Mouse (Mus musculus) heart, embryonic 12.5 days (tissue): ENCODE data around the gene Rad23a. TPM values are rescaled to one million over a fixed set of nuclear protein-coding genes. Genes with fewer than 3 reads are reported as not detected.

Experiments used
- ATAC-seq: fragments of 200-750 bp; cut with Nextera tagmentation; 2 replicates; pipeline ENCODE4 v1.8.0; 2017; ENCODE audit warnings: moderate TSS enrichment, moderate library complexity; ENCODE audit not compliant: insufficient number of reproducible peaks, low FRiP score
- H3K27ac ChIP-seq: fragments of 300-500 bp; sonication (generic); 2 replicates; pipeline ENCODE4 v1.5.1; 2016; ENCODE audit warnings: mild to moderate bottlenecking, moderate library complexity; ENCODE audit not compliant: poor library complexity, severe bottlenecking
- H3K27me3 ChIP-seq: fragments of 300-500 bp; sonication (generic); replicated peaks from 2 replicates; pipeline ENCODE4 v1.6.1; 2016; ENCODE audit warnings: mild to moderate bottlenecking, moderate library complexity
- H3K36me3 ChIP-seq: fragments of 300-500 bp; sonication (generic); 2 replicates; pipeline ENCODE4 v1.6.1; 2016; ENCODE audit warnings: mild to moderate bottlenecking, moderate library complexity
- H3K4me1 ChIP-seq: fragments of 300-500 bp; sonication (generic); replicated peaks from 2 replicates; pipeline ENCODE4 v1.6.1; 2016; ENCODE audit warnings: mild to moderate bottlenecking
- H3K4me2 ChIP-seq: fragments of 300-500 bp; sonication (generic); 2 replicates; pipeline ENCODE4 v1.6.1; 2016; ENCODE audit warnings: mild to moderate bottlenecking, moderate library complexity
- H3K4me3 ChIP-seq: fragments of 300-500 bp; sonication (generic); 2 replicates; pipeline ENCODE4 v1.5.1; 2016; ENCODE audit warnings: mild to moderate bottlenecking
- H3K9ac ChIP-seq: fragments of 300-500 bp; sonication (generic); 2 replicates; pipeline ENCODE4 v1.6.1; 2016; ENCODE audit warnings: mild to moderate bottlenecking, moderate library complexity
- H3K9me3 ChIP-seq: fragments of 300-500 bp; sonication (generic); replicated peaks from 2 replicates; pipeline ENCODE4 v1.6.1; 2016; ENCODE audit warnings: mild to moderate bottlenecking, moderate library complexity
- WGBS: fragments of 180-500 bp; shearing (Covaris S2); methylation state at CpG from one replicate; pipeline ENCODE4 v1.1.7; 2016; 5-methylcytosine and 5-hydroxymethylcytosine counted together
- polyA plus RNA-seq: library from polyadenylated mRNA; unstranded; fragments of >200 nt; fragmentation: Nextera tagmentation; extraction: Ambion mirVana; gene quantifications from 2 replicates; pipeline ENCODE4 v1.2.1, GENCODE M21; 2016

Gene Rad23a
- polyA plus RNA-seq, 1 experiment from 2014 or later: 131 TPM

GRCm38 (mm10) chr8:84793791-84794485 lies 46.5 kb downstream of the Rad23a start:
- H3K4me1 ChIP-seq: peaks cover 39% of the 10 kb centered on the region
- WGBS: 62% methylated on average over 13 of the region's 13 CpGs
- H3K27ac ChIP-seq: 0 out of 2 replicates have a peak overlapping the region, but pooled peaks have one; percentile 15
- H3K4me2 ChIP-seq: no peak overlapping the region
- peaks cover 4% of the 10 kb centered on the region; the same call in 1 of the 2 replicates for H3K36me3 ChIP-seq
- H3K9ac ChIP-seq: no peak overlapping the region
- H3K9me3 ChIP-seq: no peaks in the 10 kb centered on the region
- no peak for ATAC-seq
- peaks cover 96% of the 10 kb centered on the region for H3K27me3 ChIP-seq
- H3K4me3 ChIP-seq: no peak overlapping the region

DNA sequence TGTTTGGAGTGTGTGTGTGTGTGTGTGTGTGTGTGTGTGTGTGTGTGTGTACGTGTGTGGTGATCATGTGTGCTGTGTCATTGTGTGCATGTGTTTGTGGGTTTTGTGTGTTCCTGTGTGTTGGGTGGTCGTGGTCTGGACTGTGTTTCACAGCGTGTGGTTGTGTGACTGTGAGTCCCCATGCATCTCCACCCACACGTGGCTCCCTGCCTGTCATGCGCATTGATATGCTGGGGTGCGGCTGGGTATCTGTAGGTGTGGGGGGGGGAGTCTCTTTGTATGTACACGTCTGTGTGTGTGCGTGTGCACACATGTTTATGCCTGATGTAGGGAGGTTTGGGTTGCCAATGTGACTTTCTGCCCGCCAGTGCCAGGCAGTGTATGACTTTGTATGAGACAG lies 47.3 kb downstream of the Rad23a start:
- Histone ChIP-seq H3K4me1 (peaks cover 34% of the 10 kb centered on the region), H3K36me3 (peaks cover 4% of the 10 kb centered on the region; the same call in 1 of the 2 replicates), H3K9ac (no peak overlapping the region), H3K4me3 (no peak overlapping the region), H3K27ac (no peak overlapping the region), H3K4me2 (no peak overlapping the region), H3K9me3 (no peaks in the 10 kb centered on the region), H3K27me3 (peaks cover 96% of the 10 kb centered on the region)
- ATAC-seq: no peak
- WGBS: 76% methylated on average over 9 of the region's 9 CpGs

- Histone ChIP-seq H3K36me3 (peaks cover 4% of the 10 kb centered on the region; the same call in 1 of the 2 replicates), H3K27ac (no peak overlapping the region), H3K4me3 (no peak overlapping the region), H3K9me3 (no peaks in the 10 kb centered on the region), H3K27me3 (peaks cover 96% of the 10 kb centered on the region), H3K4me2 (no peak overlapping the region), H3K4me1 (peaks cover 35% of the 10 kb centered on the region), H3K9ac (no peak overlapping the region)
- ATAC-seq: no peak
- 68% methylated on average over 12 of the region's 12 CpGs for WGBS
Observed at GRCm38 (mm10) chr8:84792429-84792947, 48.0 kb downstream of the Rad23a start.

DNA sequence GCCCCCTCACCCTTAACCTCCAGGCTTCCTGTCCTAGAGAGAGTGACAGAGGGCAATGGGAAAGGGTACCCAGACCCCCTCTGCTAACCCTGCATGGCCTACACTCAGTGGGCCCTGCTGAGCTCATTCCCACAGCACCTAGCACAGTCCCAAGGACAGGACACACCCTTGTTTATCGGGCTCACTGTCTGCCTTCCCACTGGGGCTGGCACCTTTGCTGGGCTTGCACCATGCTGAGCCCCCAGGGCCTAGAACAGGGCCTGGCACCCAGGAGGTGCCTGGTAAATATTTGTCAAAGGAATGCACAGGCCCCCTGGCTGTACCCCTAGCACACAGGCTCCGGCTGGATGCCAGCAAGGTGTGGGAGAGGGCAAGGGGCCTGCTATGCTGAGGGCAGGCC lies 49.9 kb downstream of the Rad23a start:
- Histone ChIP-seq H3K9me3 (no peaks in the 10 kb centered on the region), H3K27ac (no peak overlapping the region), H3K4me3 (no peak overlapping the region), H3K9ac (no peak overlapping the region), H3K4me1 (peaks cover 50% of the 10 kb centered on the region), H3K4me2 (no peak overlapping the region), H3K27me3 (peaks cover 96% of the 10 kb centered on the region), H3K36me3 (no peaks in the 10 kb centered on the region)
- no peak for ATAC-seq
- 64% methylated on average over 2 of the region's 2 CpGs for WGBS

- no peak overlapping the region for H3K9ac ChIP-seq
- no peak for ATAC-seq
- 67% methylated on average over 9 of the region's 9 CpGs for WGBS
- no peak overlapping the region for H3K4me2 ChIP-seq
- H3K4me3 ChIP-seq: no peak overlapping the region
- H3K27ac ChIP-seq: no peak overlapping the region
- peaks cover 55% of the 10 kb centered on the region for H3K4me1 ChIP-seq
- peaks cover 97% of the 10 kb centered on the region for H3K27me3 ChIP-seq
- no peaks in the 10 kb centered on the region for H3K36me3 ChIP-seq
- no peaks in the 10 kb centered on the region for H3K9me3 ChIP-seq
Observed at GRCm38 (mm10) chr8:84789855-84790486, 50.5 kb downstream of the Rad23a start.

DNA sequence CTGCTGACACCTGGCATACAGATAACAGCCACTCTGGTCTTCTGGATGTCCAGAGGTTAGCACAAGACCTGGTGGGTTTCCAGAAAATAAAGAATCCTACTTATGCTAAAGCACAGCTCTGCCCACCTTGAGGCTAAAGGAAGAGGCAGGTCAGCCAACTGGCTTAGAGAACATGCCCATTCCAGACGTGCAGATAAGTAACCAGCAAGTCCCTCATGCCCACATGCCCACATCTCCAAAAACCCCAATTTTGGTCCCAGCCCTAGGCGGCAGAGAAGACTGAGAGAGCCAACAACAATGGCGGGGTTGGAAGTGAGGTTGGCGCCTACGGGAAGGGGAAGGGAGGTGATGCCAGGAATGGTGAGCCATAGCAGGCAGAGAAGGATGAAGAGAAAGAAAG lies 51.1 kb downstream of the Rad23a start:
- Histone ChIP-seq H3K27ac (no peak overlapping the region), H3K4me1 (peaks cover 55% of the 10 kb centered on the region), H3K4me2 (no peak overlapping the region), H3K9me3 (no peaks in the 10 kb centered on the region), H3K9ac (no peak overlapping the region), H3K36me3 (no peaks in the 10 kb centered on the region), H3K4me3 (no peak overlapping the region), H3K27me3 (peaks cover 97% of the 10 kb centered on the region)
- ATAC-seq: no peak
- WGBS: 56% methylated on average over 5 of the region's 5 CpGs

- H3K27me3 ChIP-seq: peaks cover 97% of the 10 kb centered on the region
- no peaks in the 10 kb centered on the region for H3K36me3 ChIP-seq
- 28% methylated on average over 11 of the region's 11 CpGs for WGBS
- H3K4me3 ChIP-seq: no peak overlapping the region
- H3K4me1 ChIP-seq: peaks cover 56% of the 10 kb centered on the region
- no peaks in the 10 kb centered on the region for H3K9me3 ChIP-seq
- no peak overlapping the region for H3K4me2 ChIP-seq
- H3K9ac ChIP-seq: no peak overlapping the region
- ATAC-seq: no peak
- no peak overlapping the region for H3K27ac ChIP-seq
Observed at GRCm38 (mm10) chr8:84788896-84789295, 51.6 kb downstream of the Rad23a start.

DNA sequence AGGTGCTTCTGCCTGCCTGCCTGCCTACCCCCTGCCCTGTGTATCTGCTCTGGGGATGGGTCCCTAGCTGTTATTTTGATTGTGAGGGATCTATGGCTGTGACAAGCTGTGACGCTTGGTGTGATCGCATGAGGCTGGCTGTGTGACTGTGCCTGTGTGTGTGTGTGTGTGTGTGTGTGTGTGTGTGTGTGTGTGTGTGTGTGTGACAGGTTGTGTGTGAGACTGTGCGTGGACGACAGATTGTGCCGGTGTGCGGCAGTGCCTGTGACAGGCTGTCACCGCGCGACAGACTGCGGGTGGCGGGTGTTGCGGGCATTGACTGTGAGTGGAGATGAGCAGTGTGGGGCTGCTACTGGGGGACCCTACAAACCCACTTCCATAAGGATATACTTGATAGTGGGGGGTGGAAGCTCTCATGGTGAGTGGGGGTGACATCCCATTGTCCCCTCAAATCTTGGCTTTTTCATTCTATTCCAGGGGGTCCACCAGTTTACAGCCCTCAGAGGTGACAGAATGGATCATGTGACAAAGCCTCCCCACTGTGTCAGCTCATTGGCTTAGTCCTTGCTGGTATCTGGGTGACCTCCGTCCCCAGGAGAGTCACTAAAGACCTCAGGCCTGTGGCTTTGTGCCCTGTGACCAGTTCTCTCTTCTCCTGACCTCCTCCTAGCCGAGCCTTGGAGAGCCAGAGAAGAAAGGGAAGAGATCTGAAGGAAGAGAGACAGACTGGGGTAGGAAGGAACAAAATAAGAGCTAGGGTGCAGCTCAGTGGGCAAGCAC lies 52.8 kb downstream of the Rad23a start:
- H3K4me2 ChIP-seq: no peak overlapping the region

GRCm38 (mm10) chr8:84786801-84787467 lies 53.5 kb downstream of the Rad23a start:
- ATAC-seq: no peak
- peak overlapping the region; percentile 45 for H3K4me2 ChIP-seq
- H3K27ac ChIP-seq: no peak overlapping the region
- H3K4me1 ChIP-seq: peaks cover 52% of the 10 kb centered on the region
- WGBS: 9% methylated on average over 11 of the region's 11 CpGs
- H3K9ac ChIP-seq: no peak overlapping the region
- H3K4me3 ChIP-seq: peak overlapping the region; percentile 14; the same call in 1 of the 2 replicates
- H3K36me3 ChIP-seq: no peaks in the 10 kb centered on the region
- no peaks in the 10 kb centered on the region for H3K9me3 ChIP-seq
- H3K27me3 ChIP-seq: peaks cover 97% of the 10 kb centered on the region

More for the DNA sequence above, 52.8 kb downstream of the Rad23a start:
- no peak overlapping the region for H3K4me3 ChIP-seq
- H3K4me1 ChIP-seq: peaks cover 52% of the 10 kb centered on the region
- H3K36me3 ChIP-seq: no peaks in the 10 kb centered on the region
- peaks cover 96% of the 10 kb centered on the region for H3K27me3 ChIP-seq
- no peak for ATAC-seq
- no peak overlapping the region for H3K27ac ChIP-seq
- WGBS: 21% methylated on average over 12 of the region's 14 CpGs
- no peaks in the 10 kb centered on the region for H3K9me3 ChIP-seq
- no peak overlapping the region for H3K9ac ChIP-seq

GRCm38 (mm10) chr8:84785756-84786677 lies 54.4 kb downstream of the Rad23a start:
- peak; percentile 54 for ATAC-seq

More at GRCm38 (mm10) chr8:84785756-84786677, 54.4 kb downstream of the Rad23a start:
- Histone ChIP-seq H3K4me2 (peak overlapping the region; percentile 45), H3K27ac (no peak overlapping the region), H3K4me1 (peaks cover 57% of the 10 kb centered on the region), H3K36me3 (no peaks in the 10 kb centered on the region), H3K9ac (0 out of 2 replicates have a peak overlapping the region, but pooled peaks have one; percentile 23), H3K4me3 (peak overlapping the region; percentile 14), H3K27me3 (peaks cover 99% of the 10 kb centered on the region), H3K9me3 (no peaks in the 10 kb centered on the region)
- 3% methylated on average over 38 of the region's 38 CpGs for WGBS
